Mouse (Mus musculus) hindbrain, embryonic 16.5 days (tissue): ENCODE measurements at regions not wholly inside any gene's neighbourhood (a gene's known extent, or its start where the extent isn't known, plus 50 kb on each side); places are given as distances from the start of the nearest gene placed in this dataset.

Experiments used
- ATAC-seq: fragments of 200-750 bp; cut with Nextera tagmentation; 2 replicates; pipeline ENCODE4 v1.8.0; 2017; ENCODE audit warnings: moderate TSS enrichment, moderate library complexity
- H3K27ac ChIP-seq: fragments of 300-500 bp; sonication (generic); 2 replicates; pipeline ENCODE4 v1.5.1; 2014; ENCODE audit warnings: low read depth, mild to moderate bottlenecking, control low read depth, low read length, moderate library complexity
- H3K27me3 ChIP-seq: fragments of 300-500 bp; sonication (generic); replicated peaks from 2 replicates; pipeline ENCODE4 v1.6.1; 2014; ENCODE audit warnings: low read length; ENCODE audit not compliant: control insufficient read depth, insufficient read depth
- H3K36me3 ChIP-seq: fragments of 300-500 bp; sonication (generic); 2 replicates; pipeline ENCODE4 v1.6.1; 2014; ENCODE audit warnings: mild to moderate bottlenecking, low read length, moderate library complexity, mixed read lengths; ENCODE audit not compliant: control insufficient read depth, insufficient read depth
- H3K4me1 ChIP-seq: fragments of 300-500 bp; sonication (generic); 2 replicates; pipeline ENCODE4 v1.6.1; 2014; ENCODE audit warnings: low read depth, low read length; ENCODE audit not compliant: control insufficient read depth, insufficient read depth
- H3K4me2 ChIP-seq: fragments of 300-500 bp; sonication (generic); 2 replicates; pipeline ENCODE4 v1.6.1; 2014; ENCODE audit warnings: mild to moderate bottlenecking, low read length, control low read depth, moderate library complexity
- H3K4me3 ChIP-seq: fragments of 300-500 bp; sonication (generic); 2 replicates; pipeline ENCODE4 v1.5.1; 2014; ENCODE audit warnings: mild to moderate bottlenecking, low read length, control low read depth, moderate library complexity
- H3K9ac ChIP-seq: fragments of 300-500 bp; sonication (generic); 2 replicates; pipeline ENCODE4 v1.6.1; 2014; ENCODE audit warnings: low read depth, mild to moderate bottlenecking, control low read depth, low read length, moderate library complexity
- H3K9me3 ChIP-seq: fragments of 300-500 bp; sonication (generic); 2 replicates; pipeline ENCODE4 v1.6.1; 2014; ENCODE audit warnings: mild to moderate bottlenecking, low read length, moderate library complexity; ENCODE audit not compliant: control insufficient read depth
- WGBS: fragments of 180-500 bp; shearing (Covaris S2); extraction: QIAGEN DNeasy Blood & Tissue Kit; methylation state at CpG from one replicate; pipeline ENCODE4 v1.1.7; 2014; 5-methylcytosine and 5-hydroxymethylcytosine counted together

- Histone ChIP-seq H3K27ac (no peak overlapping the region), H3K9ac (no peak overlapping the region), H3K36me3 (no peaks in the 10 kb centered on the region), H3K27me3 (no peaks in the 10 kb centered on the region), H3K4me3 (no peak overlapping the region), H3K4me2 (no peak overlapping the region), H3K9me3 (no peaks in the 10 kb centered on the region), H3K4me1 (no peaks in the 10 kb centered on the region)
- no peak for ATAC-seq
- 92% methylated on average over 11 of the region's 11 CpGs for WGBS
These were observed 1007.3 kb downstream of the Serpinb8 start for GRCm38 (mm10) chr1:108597129-108597528.
